Mouse (Mus musculus): Measurements from ENCODE around the gene Fam19a1. TPM values are rescaled to one million over a fixed set of nuclear protein-coding genes. Genes with fewer than 3 reads are reported as not detected.

The Fam19a1 gene
- polyA plus RNA-seq, 1 experiment = not detected

- Histone ChIP-seq H3K27ac (ENCODE audit: insufficient read depth, low read length) (0 out of 2 replicates have a peak overlapping the region, but pooled peaks have one; percentile 61), H3K4me3 (ENCODE audit: low read depth, low read length) (no peak overlapping the region), H3K36me3 (ENCODE audit: control insufficient read depth, insufficient read depth, low read length, poor library complexity, severe bottlenecking) (no peaks in the 10 kb centered on the region), H3K4me1 (ENCODE audit: control insufficient read depth, insufficient read depth, low read length) (peaks cover 1% of the 10 kb centered on the region), H3K9ac (ENCODE audit: low read depth, poor library complexity, severe bottlenecking) (no peak overlapping the region), H3K9me3 (replicated peaks; ENCODE audit: control insufficient read depth, insufficient read depth, low read length, poor library complexity, severe bottlenecking) (no peaks in the 10 kb centered on the region), H3K27me3 (ENCODE audit: control insufficient read depth, insufficient read depth, low read length, poor library complexity, severe bottlenecking) (no peaks in the 10 kb centered on the region)
- no peak for TF ChIP-seq POLR2A (IDR thresholded peaks at IDR 0.05; ENCODE audit: insufficient read depth, low read length)
- TF ChIP-seq CTCF (IDR thresholded peaks at IDR 0.05; ENCODE audit: low read depth, low read length) = no peak
- TF ChIP-seq EP300 (IDR thresholded peaks at IDR 0.05; ENCODE audit: insufficient read depth, low read depth, low read length) = 0 out of 2 replicates have a peak, but pooled peaks have one; percentile 57
Measured at GRCm38 (mm10) chr6:96287377-96287776, 174.4 kb downstream of the Fam19a1 start.

- Histone ChIP-seq H3K27me3 (ENCODE audit: control insufficient read depth, insufficient read depth, low read length, poor library complexity, severe bottlenecking) (no peaks in the 10 kb centered on the region), H3K4me3 (ENCODE audit: low read depth, low read length) (no peak overlapping the region), H3K4me1 (ENCODE audit: control insufficient read depth, insufficient read depth, low read length) (peaks cover 1% of the 10 kb centered on the region), H3K36me3 (ENCODE audit: control insufficient read depth, insufficient read depth, low read length, poor library complexity, severe bottlenecking) (no peaks in the 10 kb centered on the region), H3K9me3 (replicated peaks; ENCODE audit: control insufficient read depth, insufficient read depth, low read length, poor library complexity, severe bottlenecking) (no peaks in the 10 kb centered on the region), H3K27ac (ENCODE audit: insufficient read depth, low read length) (peak overlapping the region; percentile 32; the same call in 1 of the 2 replicates), H3K9ac (ENCODE audit: low read depth, poor library complexity, severe bottlenecking) (no peak overlapping the region)
- peak; percentile 80 for TF ChIP-seq EP300 (IDR thresholded peaks at IDR 0.05; ENCODE audit: insufficient read depth, low read depth, low read length)
- TF ChIP-seq POLR2A (IDR thresholded peaks at IDR 0.05; ENCODE audit: insufficient read depth, low read length) = no peak
- TF ChIP-seq CTCF (IDR thresholded peaks at IDR 0.05; ENCODE audit: low read depth, low read length) = no peak
Measured at GRCm38 (mm10) chr6:96289672-96290071, 176.7 kb downstream of the Fam19a1 start.

- Histone ChIP-seq H3K36me3 (ENCODE audit: control insufficient read depth, insufficient read depth, low read length, poor library complexity, severe bottlenecking) (no peaks in the 10 kb centered on the region), H3K9me3 (replicated peaks; ENCODE audit: control insufficient read depth, insufficient read depth, low read length, poor library complexity, severe bottlenecking) (no peaks in the 10 kb centered on the region), H3K27me3 (ENCODE audit: control insufficient read depth, insufficient read depth, low read length, poor library complexity, severe bottlenecking) (no peaks in the 10 kb centered on the region), H3K4me1 (ENCODE audit: control insufficient read depth, insufficient read depth, low read length) (no peaks in the 10 kb centered on the region), H3K4me3 (ENCODE audit: low read depth, low read length) (no peak overlapping the region), H3K9ac (ENCODE audit: low read depth, poor library complexity, severe bottlenecking) (no peak overlapping the region), H3K27ac (ENCODE audit: insufficient read depth, low read length) (no peak overlapping the region)
- no peak for TF ChIP-seq POLR2A (IDR thresholded peaks at IDR 0.05; ENCODE audit: insufficient read depth, low read length)
- no peak for TF ChIP-seq CTCF (IDR thresholded peaks at IDR 0.05; ENCODE audit: low read depth, low read length)
- TF ChIP-seq EP300 (IDR thresholded peaks at IDR 0.05; ENCODE audit: insufficient read depth, low read depth, low read length) = no peak
Measured at GRCm38 (mm10) chr6:96347491-96347890, 234.5 kb downstream of the Fam19a1 start.

GRCm38 (mm10) chr6:96349446-96350025 is 236.6 kb downstream of the Fam19a1 start:
- Histone ChIP-seq H3K9ac (ENCODE audit: low read depth, poor library complexity, severe bottlenecking) (no peak overlapping the region), H3K4me1 (ENCODE audit: control insufficient read depth, insufficient read depth, low read length) (no peaks in the 10 kb centered on the region), H3K4me3 (ENCODE audit: low read depth, low read length) (no peak overlapping the region), H3K36me3 (ENCODE audit: control insufficient read depth, insufficient read depth, low read length, poor library complexity, severe bottlenecking) (no peaks in the 10 kb centered on the region), H3K27me3 (ENCODE audit: control insufficient read depth, insufficient read depth, low read length, poor library complexity, severe bottlenecking) (no peaks in the 10 kb centered on the region), H3K27ac (ENCODE audit: insufficient read depth, low read length) (no peak overlapping the region), H3K9me3 (replicated peaks; ENCODE audit: control insufficient read depth, insufficient read depth, low read length, poor library complexity, severe bottlenecking) (no peaks in the 10 kb centered on the region)
- TF ChIP-seq CTCF (IDR thresholded peaks at IDR 0.05; ENCODE audit: low read depth, low read length) (no peak), EP300 (IDR thresholded peaks at IDR 0.05; ENCODE audit: insufficient read depth, low read depth, low read length) (no peak), POLR2A (IDR thresholded peaks at IDR 0.05; ENCODE audit: insufficient read depth, low read length) (no peak)

- Histone ChIP-seq H3K9ac (ENCODE audit: low read depth, poor library complexity, severe bottlenecking) (no peak overlapping the region), H3K4me3 (ENCODE audit: low read depth, low read length) (no peak overlapping the region), H3K27ac (ENCODE audit: insufficient read depth, low read length) (no peak overlapping the region), H3K9me3 (replicated peaks; ENCODE audit: control insufficient read depth, insufficient read depth, low read length, poor library complexity, severe bottlenecking) (peaks cover under 1% of the 10 kb centered on the region; the same call in 1 of the 2 replicates), H3K36me3 (ENCODE audit: control insufficient read depth, insufficient read depth, low read length, poor library complexity, severe bottlenecking) (no peaks in the 10 kb centered on the region), H3K4me1 (ENCODE audit: control insufficient read depth, insufficient read depth, low read length) (no peaks in the 10 kb centered on the region), H3K27me3 (ENCODE audit: control insufficient read depth, insufficient read depth, low read length, poor library complexity, severe bottlenecking) (no peaks in the 10 kb centered on the region)
- TF ChIP-seq CTCF (IDR thresholded peaks at IDR 0.05; ENCODE audit: low read depth, low read length) = no peak
- no peak for TF ChIP-seq EP300 (IDR thresholded peaks at IDR 0.05; ENCODE audit: insufficient read depth, low read depth, low read length)
- no peak for TF ChIP-seq POLR2A (IDR thresholded peaks at IDR 0.05; ENCODE audit: insufficient read depth, low read length)
Measured at GRCm38 (mm10) chr6:96369544-96369943, 256.6 kb downstream of the Fam19a1 start.

- no peaks in the 10 kb centered on the region for H3K9me3 ChIP-seq (replicated peaks; ENCODE audit: control insufficient read depth, insufficient read depth, low read length, poor library complexity, severe bottlenecking)
- H3K36me3 ChIP-seq (ENCODE audit: control insufficient read depth, insufficient read depth, low read length, poor library complexity, severe bottlenecking) = no peaks in the 10 kb centered on the region
- no peak overlapping the region for H3K4me3 ChIP-seq (ENCODE audit: low read depth, low read length)
- H3K9ac ChIP-seq (ENCODE audit: low read depth, poor library complexity, severe bottlenecking) = no peak overlapping the region
- H3K4me1 ChIP-seq (ENCODE audit: control insufficient read depth, insufficient read depth, low read length) = no peaks in the 10 kb centered on the region
- TF ChIP-seq POLR2A (IDR thresholded peaks at IDR 0.05; ENCODE audit: insufficient read depth, low read length) (no peak), EP300 (IDR thresholded peaks at IDR 0.05; ENCODE audit: insufficient read depth, low read depth, low read length) (no peak), CTCF (IDR thresholded peaks at IDR 0.05; ENCODE audit: low read depth, low read length) (no peak)
- H3K27ac ChIP-seq (ENCODE audit: insufficient read depth, low read length) = no peak overlapping the region
- H3K27me3 ChIP-seq (ENCODE audit: control insufficient read depth, insufficient read depth, low read length, poor library complexity, severe bottlenecking) = no peaks in the 10 kb centered on the region
Measured at GRCm38 (mm10) chr6:96372848-96373247, 259.9 kb downstream of the Fam19a1 start.

Data from ES-Bruce4 (cell line).